Mouse (Mus musculus): Measurements from ENCODE around the gene Pde9a. TPM values are rescaled to one million over a fixed set of nuclear protein-coding genes. Genes with fewer than 3 reads are reported as not detected.

Pde9a gene
- polyA plus RNA-seq (2014; fragmentation: Illumina TruSeq; extraction: RNeasy Lipid Tissue Mini Kit (QIAGEN cat#74804); ENCODE audit: low read depth, low replicate concordance) = 3.9 TPM

DNA sequence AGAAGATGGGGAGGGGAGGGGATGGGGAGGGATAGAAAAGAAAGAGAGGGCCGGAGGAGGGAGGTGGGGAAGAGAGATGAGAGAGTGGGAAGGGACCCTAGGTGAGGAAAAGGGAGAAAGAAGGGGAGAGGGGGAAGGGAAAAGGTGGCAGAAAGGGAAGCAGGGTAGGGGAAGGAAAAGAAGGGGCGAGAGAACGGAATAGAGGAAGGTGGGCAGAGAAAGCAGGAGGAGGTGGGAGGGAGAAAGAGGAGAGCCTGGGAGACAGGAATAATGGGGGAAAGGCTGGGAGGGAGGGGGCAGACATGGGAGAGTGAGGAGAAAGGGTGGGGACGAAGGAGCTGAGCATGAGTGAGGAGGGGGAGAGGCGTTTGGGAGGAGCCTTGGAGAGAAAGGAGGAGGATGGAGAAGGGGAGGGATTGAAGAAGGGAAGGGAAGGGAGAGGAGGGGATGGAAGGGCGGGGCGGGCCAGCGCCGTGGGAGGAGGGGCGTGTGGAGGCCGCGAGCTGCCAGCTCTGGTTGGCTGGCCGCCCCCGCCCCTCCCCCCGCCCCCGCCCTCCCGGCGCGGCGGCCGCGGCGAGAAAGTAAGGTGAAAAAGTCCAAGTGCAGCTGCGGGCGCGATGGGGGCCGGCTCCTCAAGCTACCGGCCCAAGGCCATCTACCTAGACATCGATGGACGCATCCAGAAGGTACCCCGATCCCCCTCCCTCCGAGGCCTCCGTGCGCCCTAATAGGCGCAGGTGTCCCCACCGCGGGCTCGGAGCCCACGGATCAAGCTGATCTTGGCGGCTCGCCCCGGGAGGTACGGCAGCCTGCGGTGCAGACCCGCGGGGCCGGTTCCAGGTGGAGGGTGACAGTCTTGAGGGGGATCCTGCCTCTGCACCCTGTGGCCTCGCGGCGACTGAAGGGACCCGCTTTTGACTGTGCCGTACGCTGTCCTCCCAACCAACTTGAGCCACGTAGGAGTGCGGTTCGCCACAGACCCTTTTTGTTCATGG, at the start of gene Pde9a:
TSS of gene Pde9a (plus strand) at position 540 of the 995 bp plus-strand sequence.

DNA sequence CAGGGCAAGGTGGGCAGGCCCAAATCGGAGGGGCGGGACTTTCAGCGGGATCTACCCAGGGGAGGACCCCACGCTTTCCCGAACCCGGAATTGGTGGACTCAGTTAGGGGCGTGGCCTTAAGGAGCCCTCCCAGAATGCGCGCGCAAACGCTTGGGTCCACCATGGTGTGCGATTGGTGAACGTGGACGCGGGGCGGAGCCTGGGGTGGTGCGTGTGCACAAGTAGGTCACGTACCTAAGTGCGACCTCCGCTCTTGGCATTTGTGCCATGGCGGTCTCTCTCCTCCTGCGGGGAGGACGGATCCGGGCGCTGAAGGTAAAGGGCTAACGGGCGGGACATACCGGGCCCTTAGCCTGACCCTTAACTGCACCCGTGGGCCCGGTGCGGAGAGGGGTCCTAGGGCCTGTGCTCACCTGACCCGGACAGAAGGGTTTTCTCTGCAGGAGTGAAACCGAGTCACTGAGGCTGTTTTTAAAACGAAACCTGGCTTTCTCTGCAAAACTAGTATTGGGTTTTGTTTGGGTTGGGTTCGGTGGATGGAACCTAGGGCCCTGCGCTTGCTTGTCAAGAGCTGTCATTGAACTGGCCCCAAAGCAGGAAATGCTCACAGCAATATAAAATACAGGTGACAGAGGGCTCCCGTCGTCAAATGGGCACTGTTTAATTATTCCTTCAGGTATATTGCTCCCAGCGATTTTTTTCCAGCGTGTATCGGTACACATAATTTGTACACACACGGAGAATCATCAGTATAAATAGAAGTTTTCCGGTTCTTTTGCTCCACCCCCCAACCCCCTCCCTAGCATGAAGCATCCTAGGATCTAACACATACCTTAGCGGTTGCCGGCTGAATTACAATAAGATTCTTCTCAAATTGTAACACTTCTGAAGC, 134.2 kb downstream of the Pde9a start, which contains the start of the genes Wdr4 and Ndufv3:
TSS of gene Wdr4 (minus strand) at position 35 of the 893 bp plus-strand sequence.
TSS of gene Ndufv3 (plus strand) at position 170 of the 893 bp plus-strand sequence.

Other genes starting within 250 kb of the Pde9a start
- gene Tff2, start 241.9 kb upstream of the Pde9a start, polyA plus RNA-seq (2014; fragmentation: Illumina TruSeq; extraction: RNeasy Lipid Tissue Mini Kit (QIAGEN cat#74804); ENCODE audit: low read depth, low replicate concordance) = not detected
- not detected for gene Tff1, start 220.9 kb upstream of the Pde9a start, polyA plus RNA-seq (2014; fragmentation: Illumina TruSeq; extraction: RNeasy Lipid Tissue Mini Kit (QIAGEN cat#74804); ENCODE audit: low read depth, low replicate concordance)
- 0.12 TPM for gene Tmprss3, start 187.2 kb upstream of the Pde9a start, polyA plus RNA-seq (2014; fragmentation: Illumina TruSeq; extraction: RNeasy Lipid Tissue Mini Kit (QIAGEN cat#74804); ENCODE audit: low read depth, low replicate concordance)
- gene Ubash3a, start 178.3 kb upstream of the Pde9a start, polyA plus RNA-seq (2014; fragmentation: Illumina TruSeq; extraction: RNeasy Lipid Tissue Mini Kit (QIAGEN cat#74804); ENCODE audit: low read depth, low replicate concordance) = 0.15 TPM
- 41.9 TPM for gene Rsph1, start 108.8 kb upstream of the Pde9a start, polyA plus RNA-seq (2014; fragmentation: Illumina TruSeq; extraction: RNeasy Lipid Tissue Mini Kit (QIAGEN cat#74804); ENCODE audit: low read depth, low replicate concordance)
- 24.3 TPM for gene Slc37a1, start 99.4 kb upstream of the Pde9a start, polyA plus RNA-seq (2014; fragmentation: Illumina TruSeq; extraction: RNeasy Lipid Tissue Mini Kit (QIAGEN cat#74804); ENCODE audit: low read depth, low replicate concordance)
- 22.1 TPM for gene Wdr4, start 133.8 kb downstream of the Pde9a start, polyA plus RNA-seq (2014; fragmentation: Illumina TruSeq; extraction: RNeasy Lipid Tissue Mini Kit (QIAGEN cat#74804); ENCODE audit: low read depth, low replicate concordance)
- 290 TPM for gene Ndufv3, start 133.9 kb downstream of the Pde9a start, polyA plus RNA-seq (2014; fragmentation: Illumina TruSeq; extraction: RNeasy Lipid Tissue Mini Kit (QIAGEN cat#74804); ENCODE audit: low read depth, low replicate concordance)
- 23.7 TPM for gene Pknox1, start 178.5 kb downstream of the Pde9a start, polyA plus RNA-seq (2014; fragmentation: Illumina TruSeq; extraction: RNeasy Lipid Tissue Mini Kit (QIAGEN cat#74804); ENCODE audit: low read depth, low replicate concordance)

All from adipose tissue, adult 10 weeks (tissue).